Mouse (Mus musculus): ENCODE data around the gene Bpifb9a.
"Not testable (repeated sequence)": the region's sequence is repeated elsewhere in the genome, so short reads cannot be mapped to it uniquely, and the experiment has no call there.

Gene Bpifb9a

DNA sequence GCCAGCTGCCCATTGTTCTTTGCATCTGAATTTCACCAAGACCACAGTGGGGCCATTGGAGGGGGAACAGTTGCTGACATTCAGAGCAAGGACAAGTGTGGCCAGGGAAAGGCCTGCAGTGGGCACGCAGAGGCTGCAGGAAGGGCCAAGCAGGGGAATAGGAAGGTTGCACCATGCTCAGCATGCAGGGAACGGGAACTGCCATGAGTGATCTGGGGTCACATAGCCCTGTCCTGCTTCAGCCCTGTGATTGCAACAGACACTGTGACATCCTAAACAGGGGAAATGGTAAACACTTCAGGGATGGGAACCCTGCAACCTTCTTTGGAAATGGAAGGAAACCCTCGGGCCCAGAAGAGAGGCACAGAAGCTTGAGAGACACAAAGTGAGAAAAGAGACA, 47.0 kb downstream of the Bpifb9a start:
- DNase-seq (ENCODE audit: extremely low spot score) = not testable (repeated sequence)

DNA sequence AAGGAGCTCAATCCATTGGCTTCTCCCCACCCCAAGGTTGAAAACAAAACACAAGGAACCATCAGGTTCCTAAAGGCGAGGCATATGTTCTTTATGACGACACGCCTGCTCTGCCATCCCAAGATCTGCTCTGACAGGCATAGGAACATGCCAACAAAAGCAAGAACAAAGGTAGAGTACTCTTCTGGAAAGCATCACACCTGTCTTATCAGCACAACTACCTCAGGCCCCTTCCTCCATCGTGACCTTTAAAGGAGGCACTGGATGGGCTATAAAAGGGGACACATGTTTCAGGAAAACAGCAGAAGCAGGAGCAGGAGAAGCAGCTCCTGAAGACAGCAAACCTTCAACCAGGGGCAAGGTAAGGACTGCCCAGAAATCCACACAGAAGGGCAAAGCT, 49.3 kb downstream of the Bpifb9a start, which contains the start of gene Bpifb9b:
Gene Bpifb9b, plus strand, starts transcription at position 301 of the 400 bp plus-strand sequence.
- not testable (repeated sequence) for DNase-seq (ENCODE audit: extremely low spot score)

GRCm38 (mm10) chr2:154313771-154314170, 56.1 kb downstream of the Bpifb9a start:
- DNase-seq (ENCODE audit: extremely low spot score) = not testable (repeated sequence)

Measured in embryo, embryonic 9.5 days (tissue).